Mouse (Mus musculus): ENCODE measurements around the gene Ppil6.
A peak's percentile ranks its signal among the peaks of the same experiment; 100 is the strongest.

Gene Ppil6

GRCm38 (mm10) chr10:41477278-41478181 lies 12.7 kb upstream of the Ppil6 start:
- peak; percentile 82 for DNase-seq (ENCODE audit: low spot score)

- no peak for DNase-seq (ENCODE audit: low spot score)
These were observed 10.3 kb upstream of the Ppil6 start for GRCm38 (mm10) chr10:41479961-41480360.

GRCm38 (mm10) chr10:41480938-41481880 lies 9.0 kb upstream of the Ppil6 start:
- no peak for DNase-seq (ENCODE audit: low spot score)

- DNase-seq (ENCODE audit: low spot score) = no peak
These were observed 7.8 kb upstream of the Ppil6 start for GRCm38 (mm10) chr10:41482446-41482845.

GRCm38 (mm10) chr10:41485778-41486177 lies 4.5 kb upstream of the Ppil6 start:
- DNase-seq (ENCODE audit: low spot score) = no peak

GRCm38 (mm10) chr10:41486506-41487170 lies 3.6 kb upstream of the Ppil6 start:
- no peak for DNase-seq (ENCODE audit: low spot score)

GRCm38 (mm10) chr10:41488877-41489276 lies 1.4 kb upstream of the Ppil6 start:
- no peak for DNase-seq (ENCODE audit: low spot score)

GRCm38 (mm10) chr10:41489294-41489693 lies 945 bp upstream of the Ppil6 start:
- no peak for DNase-seq (ENCODE audit: low spot score)

- DNase-seq (ENCODE audit: low spot score) = no peak
These were observed 257 bp downstream of the Ppil6 start for GRCm38 (mm10) chr10:41490518-41490873.

GRCm38 (mm10) chr10:41491111-41491510 lies 872 bp downstream of the Ppil6 start:
- no peak for DNase-seq (ENCODE audit: low spot score)

GRCm38 (mm10) chr10:41500941-41501340 lies 10.7 kb downstream of the Ppil6 start:
- DNase-seq (ENCODE audit: low spot score) = peak; percentile 45

GRCm38 (mm10) chr10:41504996-41505395 lies 14.8 kb downstream of the Ppil6 start:
- DNase-seq (ENCODE audit: low spot score) = no peak

- peak; percentile 85 for DNase-seq (ENCODE audit: low spot score)
These were observed 15.2 kb downstream of the Ppil6 start for GRCm38 (mm10) chr10:41505446-41505845.

- no peak for DNase-seq (ENCODE audit: low spot score)
These were observed 18.9 kb downstream of the Ppil6 start for GRCm38 (mm10) chr10:41509160-41509559.

GRCm38 (mm10) chr10:41514301-41514700 lies 24.1 kb downstream of the Ppil6 start:
- DNase-seq (ENCODE audit: low spot score) = no peak

- DNase-seq (ENCODE audit: low spot score) = no peak
These were observed 24.7 kb downstream of the Ppil6 start for GRCm38 (mm10) chr10:41514921-41515320.

GRCm38 (mm10) chr10:41518508-41518980 lies 28.3 kb downstream of the Ppil6 start:
- peak; percentile 84 for DNase-seq (ENCODE audit: low spot score)

- peak; percentile 89 for DNase-seq (ENCODE audit: low spot score)
These were observed 28.9 kb downstream of the Ppil6 start, which contains the start of gene Cd164 for GRCm38 (mm10) chr10:41518981-41519618. Gene Cd164 (plus strand): TSS chr10:41519414.

GRCm38 (mm10) chr10:41519640-41520409 lies 29.6 kb downstream of the Ppil6 start:
- peak; percentile 45 for DNase-seq (ENCODE audit: low spot score)

GRCm38 (mm10) chr10:41520410-41520673 lies 30.1 kb downstream of the Ppil6 start:
- no peak for DNase-seq (ENCODE audit: low spot score)

- no peak for DNase-seq (ENCODE audit: low spot score)
These were observed 33.1 kb downstream of the Ppil6 start for GRCm38 (mm10) chr10:41523386-41523785.

All from lung, postnatal 25 days (tissue).